Mouse (Mus musculus) heart, postnatal 10 days (tissue): ENCODE data around the gene Gm20388. TPM values are rescaled to one million over a fixed set of nuclear protein-coding genes. Genes with fewer than 3 reads are reported as not detected.
A peak's percentile ranks its signal among the peaks of the same experiment; 100 is the strongest.

Source experiments
- DNase-seq, 2 experiments: peaks; one replicate each; pipeline ENCODE4 v3.0.0; 2021
- intact Hi-C: fragments of 180-260 bp; cut with DNase I; formaldehyde crosslinking; loops from one replicate; pipeline ENCODE4 v1.15.1; 2025
- total RNA-seq, 2 experiments: library from RNA; stranded (reverse); gene quantifications; 2 replicates each; pipeline ENCODE4 v1.2.3; 2021

The Gm20388 gene
- total RNA-seq, 2 experiments from 2014 or later = 2.0 to 2.2 TPM

GRCm38 (mm10) chr8:120293421-120294357 is 383.0 kb downstream of the Gm20388 start:
- intact Hi-C loops = no loop called here
- no peak for DNase-seq

- no peak for DNase-seq
- intact Hi-C loops = no loop called here
Observed at GRCm38 (mm10) chr8:120294982-120295870, 384.6 kb downstream of the Gm20388 start.

- intact Hi-C loops = no loop called here
- no peak for DNase-seq
Observed at GRCm38 (mm10) chr8:120297000-120297399, 386.4 kb downstream of the Gm20388 start.

DNA sequence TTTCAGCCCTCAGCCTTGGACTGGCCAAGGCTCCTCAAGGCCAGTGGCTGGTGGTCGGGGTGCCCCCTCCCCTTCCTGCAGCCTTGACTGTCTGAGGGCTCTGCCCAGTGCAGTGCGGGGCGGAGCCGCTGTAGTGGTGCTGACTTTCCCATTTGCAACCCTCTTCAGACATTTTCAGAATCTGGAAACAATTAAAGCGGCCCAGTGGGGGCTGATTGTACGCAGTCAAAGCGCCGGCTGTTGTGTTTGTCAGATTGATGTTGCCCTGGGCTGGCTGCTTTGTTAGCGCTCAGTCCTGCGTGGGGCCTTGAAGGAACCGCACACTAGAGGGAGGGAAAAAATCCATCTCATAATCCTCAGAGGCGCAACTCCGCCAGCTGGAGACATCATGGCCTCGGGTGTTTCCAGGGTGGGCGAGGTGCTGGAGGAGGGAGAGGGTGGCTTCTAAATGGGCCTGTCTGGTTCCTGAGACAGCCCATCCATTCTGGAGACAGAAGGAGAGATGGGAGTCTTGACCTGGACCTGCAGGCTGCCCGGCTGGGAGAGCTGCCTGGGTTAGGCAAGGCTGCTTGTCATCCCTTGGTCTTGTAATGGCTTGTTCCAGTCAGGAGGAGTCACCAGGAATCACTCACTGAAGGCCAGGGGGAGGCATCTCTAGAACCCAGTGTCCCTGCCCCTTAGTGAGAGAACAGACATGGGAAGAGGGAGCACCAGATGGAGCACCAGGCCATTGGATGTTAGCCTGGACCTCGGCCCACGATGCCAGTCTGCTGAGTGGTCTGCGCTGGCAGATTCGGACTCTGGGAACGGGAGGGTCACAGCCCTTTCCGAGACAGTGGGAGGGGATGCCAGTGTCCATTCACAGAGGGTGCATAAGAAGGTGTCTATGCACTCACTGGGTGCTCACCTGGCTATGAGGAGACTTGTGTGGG is 388.2 kb downstream of the Gm20388 start:
- intact Hi-C loops = no loop called here
- no peak for DNase-seq

DNA sequence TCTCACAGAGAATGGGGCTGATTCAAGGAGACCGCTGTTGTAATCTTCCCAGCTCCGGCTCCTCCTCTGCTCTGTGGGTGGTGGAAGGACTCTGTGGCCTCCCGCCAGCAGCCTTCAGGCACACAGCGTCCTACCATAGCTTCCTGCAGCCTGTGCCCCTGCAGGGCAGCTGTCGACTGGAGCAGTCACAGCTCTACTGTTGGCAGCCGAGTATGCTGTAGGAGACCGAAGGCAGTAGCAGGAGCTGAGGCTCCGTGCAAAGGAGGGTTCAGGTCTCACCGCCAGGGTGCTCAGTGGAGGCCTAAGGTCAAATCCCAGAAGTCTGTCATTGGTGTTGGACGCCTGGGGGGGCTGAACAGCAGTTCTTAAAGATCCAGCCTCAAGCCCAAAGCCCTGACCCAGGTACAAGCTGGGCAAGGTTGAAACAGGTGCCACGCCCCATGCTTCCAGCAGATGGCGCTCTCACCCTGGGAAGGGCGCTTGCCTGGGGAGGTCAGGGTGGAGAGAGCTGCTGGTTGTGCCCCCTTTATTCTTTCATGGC is 390.0 kb downstream of the Gm20388 start:
- peak; percentile 78 to 90 for DNase-seq
- intact Hi-C loops = loop anchor here (2.0 kb wide), 1 partner anchor 18 kb away; no protein-coding TSS in a partner anchor

GRCm38 (mm10) chr8:120302941-120303675 is 392.5 kb downstream of the Gm20388 start:
- no peak for DNase-seq
- intact Hi-C loops = no loop called here

GRCm38 (mm10) chr8:120304097-120304496 is 393.5 kb downstream of the Gm20388 start:
- no peak for DNase-seq
- intact Hi-C loops = no loop called here

- intact Hi-C loops = no loop called here
- DNase-seq = no peak
Observed at GRCm38 (mm10) chr8:120305800-120306385, 395.3 kb downstream of the Gm20388 start.

DNA sequence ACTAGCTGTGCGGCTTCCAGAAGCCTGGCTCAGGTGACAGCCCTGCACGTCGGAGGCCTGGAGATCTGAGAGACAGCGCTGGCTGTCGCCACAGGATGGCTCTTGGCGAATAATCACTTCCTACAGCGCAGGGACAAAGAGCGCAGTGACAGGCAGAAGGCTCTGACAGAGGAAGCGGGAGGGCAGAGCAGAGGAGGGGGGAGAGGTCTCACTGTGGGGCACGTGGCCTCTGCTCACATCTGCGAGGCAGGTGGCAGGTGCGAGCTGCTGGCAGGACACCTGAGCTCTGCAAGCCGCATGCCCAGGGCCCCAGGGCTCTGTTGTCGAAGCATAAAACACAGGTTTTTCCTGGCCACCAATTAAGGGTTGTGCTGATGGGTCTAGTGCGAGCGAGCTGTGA is 396.5 kb downstream of the Gm20388 start:
- DNase-seq = peak in 1 of 2 experiments; percentile 35
- intact Hi-C loops = no loop called here

DNA sequence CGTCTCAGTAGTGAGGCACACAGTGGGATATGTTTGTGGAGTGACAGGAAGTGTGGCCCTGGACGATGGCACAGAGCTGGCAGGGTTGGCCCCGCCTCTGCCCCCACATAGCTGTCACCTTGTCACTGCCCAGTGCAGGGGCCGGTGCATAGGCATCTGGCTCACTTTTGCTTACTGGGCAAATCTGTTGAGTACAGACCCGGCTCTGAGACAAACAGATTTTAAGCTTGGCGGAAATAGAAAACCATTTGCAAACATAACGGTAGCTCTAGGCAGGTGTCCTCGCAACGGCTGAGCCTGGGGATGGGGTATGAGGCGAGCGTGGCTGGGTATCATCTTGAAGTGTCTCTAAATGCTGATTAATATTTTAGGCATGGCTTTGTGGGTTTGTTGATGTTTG is 396.9 kb downstream of the Gm20388 start:
- DNase-seq = no peak
- intact Hi-C loops = no loop called here

- intact Hi-C loops = no loop called here
- DNase-seq = peak in 1 of 2 experiments; percentile 58
Observed at GRCm38 (mm10) chr8:120308131-120308530, 397.5 kb downstream of the Gm20388 start.

DNA sequence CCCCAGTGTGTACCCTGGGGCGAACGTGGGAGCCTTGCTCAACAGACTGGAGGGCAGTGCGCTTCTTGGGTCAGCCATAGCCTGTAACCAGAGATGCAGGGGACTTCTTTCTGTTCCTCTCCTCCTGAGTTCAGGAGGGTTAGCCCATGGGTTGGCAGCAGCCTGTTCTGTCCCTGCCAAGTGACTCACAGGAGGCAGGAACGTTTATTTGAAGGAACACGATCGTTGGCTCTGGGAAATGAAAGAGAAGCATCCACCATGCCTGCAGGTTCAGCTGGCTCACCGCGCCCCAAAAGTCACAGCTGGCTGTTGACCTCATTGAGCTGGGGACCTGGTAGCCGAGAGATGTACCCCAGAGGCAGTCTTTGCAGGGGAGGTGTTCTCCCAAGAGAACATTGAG is 397.9 kb downstream of the Gm20388 start:
- intact Hi-C loops = no loop called here
- peak; percentile 63 to 64 for DNase-seq

DNA sequence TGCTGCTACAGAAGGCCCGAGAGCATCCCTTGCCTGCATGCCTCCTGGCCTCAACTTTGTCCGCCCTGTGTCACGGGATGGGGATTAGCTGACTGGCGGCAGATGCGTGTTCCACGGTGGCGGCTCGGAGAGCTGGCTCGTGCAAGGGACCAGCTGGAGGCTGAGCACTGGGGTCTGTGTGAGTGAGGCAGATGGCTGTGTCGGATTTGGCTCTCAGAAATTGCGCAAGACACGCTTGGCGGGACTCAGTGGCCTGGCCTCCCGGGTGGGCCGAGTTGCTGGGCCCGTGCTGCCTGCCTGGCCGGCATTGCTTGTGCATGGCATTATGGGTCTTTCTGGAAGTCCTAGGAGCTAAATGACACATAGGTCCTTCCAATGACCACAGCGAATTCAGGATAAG is 398.7 kb downstream of the Gm20388 start:
- peak; percentile 74 to 79 for DNase-seq
- intact Hi-C loops = no loop called here

DNA sequence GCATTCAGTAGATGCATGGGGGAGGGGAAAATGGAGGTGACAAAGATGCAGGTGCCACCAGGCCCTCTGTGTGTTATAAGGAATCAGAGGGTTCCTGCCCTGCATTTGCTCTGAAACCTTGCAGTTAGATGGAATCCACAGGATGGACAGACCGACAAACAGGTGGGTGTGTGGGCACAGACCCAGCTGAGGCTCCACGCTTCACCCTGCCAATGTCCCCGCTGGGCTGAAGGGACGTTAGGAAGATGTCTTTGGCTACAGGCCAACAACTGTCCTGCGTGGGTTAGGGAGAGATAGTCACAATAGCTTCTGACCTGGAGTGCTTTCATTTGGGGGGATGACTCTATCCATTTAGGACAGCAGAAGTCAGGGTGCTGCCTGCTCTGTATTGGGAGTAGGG is 399.4 kb downstream of the Gm20388 start:
- intact Hi-C loops = no loop called here

GRCm38 (mm10) chr8:120312452-120312851 is 401.8 kb downstream of the Gm20388 start:
- DNase-seq = no peak
- intact Hi-C loops = no loop called here

More for the DNA sequence above, 399.4 kb downstream of the Gm20388 start:
- DNase-seq = no peak

DNA sequence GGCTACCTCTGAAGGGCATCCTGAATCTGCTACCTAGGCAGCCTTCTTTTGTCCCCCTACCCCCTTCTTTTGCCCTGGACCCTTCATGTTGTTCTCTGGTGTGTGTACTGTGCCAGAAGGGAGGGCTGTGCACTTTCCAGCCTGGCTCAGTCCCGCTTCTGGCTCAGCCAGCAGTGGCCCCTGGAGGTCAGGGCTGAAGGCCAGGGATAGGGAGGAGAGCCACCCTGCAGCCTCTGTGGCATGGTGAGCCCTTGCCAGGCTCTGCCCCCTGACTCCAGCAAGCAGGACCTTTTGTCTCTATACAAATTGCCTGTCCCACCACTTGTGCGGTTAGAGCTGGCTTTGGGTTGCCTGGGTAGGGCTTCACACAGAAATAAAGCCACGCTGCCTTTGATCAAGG is 403.0 kb downstream of the Gm20388 start:
- intact Hi-C loops = no loop called here
- no peak for DNase-seq

DNA sequence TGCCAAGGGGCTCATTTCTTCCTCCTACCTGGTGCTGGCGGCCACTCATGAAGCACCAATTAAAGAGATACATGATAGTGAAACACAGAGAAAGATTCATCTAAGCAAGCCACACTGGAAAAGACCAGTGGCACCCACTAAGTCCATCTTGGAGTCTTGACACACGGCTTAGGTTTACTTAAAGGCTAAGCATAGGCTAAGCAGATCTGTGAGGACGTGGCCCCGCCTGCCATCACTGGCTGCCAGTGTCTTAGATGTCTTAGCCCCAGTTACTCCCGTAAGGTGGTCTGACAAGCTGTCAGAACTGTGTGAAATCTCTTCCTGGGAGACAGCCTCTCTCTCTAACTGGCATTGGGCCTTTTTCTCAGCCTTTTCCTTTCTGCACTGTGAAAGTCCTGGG is 404.3 kb downstream of the Gm20388 start:
- no peak for DNase-seq
- intact Hi-C loops = no loop called here

- intact Hi-C loops = no loop called here
- no peak for DNase-seq
Observed at GRCm38 (mm10) chr8:120315644-120316043, 405.0 kb downstream of the Gm20388 start.

GRCm38 (mm10) chr8:120316707-120317106 is 406.1 kb downstream of the Gm20388 start:
- intact Hi-C loops = no loop called here
- DNase-seq = no peak
